Mouse (Mus musculus) layer of hippocampus, adult 2 months (tissue): ENCODE results near the gene 4931414P19Rik. TPM values are rescaled to one million over a fixed set of nuclear protein-coding genes. Genes with fewer than 3 reads are reported as not detected.

Source experiments
- DNase-seq, 2 experiments: peaks; one replicate each; pipeline ENCODE4 v3.0.0; 2022; ENCODE audit warnings: low spot score in 2 of 2
- H3K27ac ChIP-seq: fragments of 200-600 bp; 2 replicates; pipeline ENCODE4 v1.8.1; 2022
- H3K4me3 ChIP-seq: fragments of 200-600 bp; 2 replicates; pipeline ENCODE4 v1.8.1; 2022; ENCODE audit warnings: mild to moderate bottlenecking
- CTCF ChIP-seq: fragments of 200-600 bp; conservative IDR thresholded peaks from 2 replicates; pipeline ENCODE4 v1.8.1; 2022; ENCODE audit warnings: antibody characterized with exemption, mild to moderate bottlenecking, moderate library complexity
- total RNA-seq, 2 experiments: library from RNA; stranded (reverse); gene quantifications; 2 replicates each; pipeline ENCODE4 v1.2.3; 2021

The 4931414P19Rik gene
- total RNA-seq, 2 experiments from 2014 or later = 5.8 to 7.1 TPM

GRCm38 (mm10) chr14:54594055-54594454, 11.7 kb downstream of the 4931414P19Rik start:
- peak; percentile 57 for TF ChIP-seq CTCF
- peak overlapping the region; percentile 84; the same call in 1 of the 2 replicates for H3K27ac ChIP-seq
- H3K4me3 ChIP-seq = no peak overlapping the region
- no peak for DNase-seq

GRCm38 (mm10) chr14:54592319-54592934, 13.4 kb downstream of the 4931414P19Rik start:
- no peak for TF ChIP-seq CTCF
- peak overlapping the region; percentile 55 for H3K27ac ChIP-seq
- no peak overlapping the region for H3K4me3 ChIP-seq
- DNase-seq = no peak

- no peak for TF ChIP-seq CTCF
- Histone ChIP-seq H3K4me3 (no peak overlapping the region), H3K27ac (no peak overlapping the region)
- no peak for DNase-seq
Observed at GRCm38 (mm10) chr14:54591056-54591455, 14.7 kb downstream of the 4931414P19Rik start.

- DNase-seq = peak in 1 of 2 experiments; percentile 73
- peak; percentile 78 for TF ChIP-seq CTCF
- no peak overlapping the region for H3K27ac ChIP-seq
- no peak overlapping the region for H3K4me3 ChIP-seq
Observed at GRCm38 (mm10) chr14:54583681-54584338, 22.0 kb downstream of the 4931414P19Rik start.

GRCm38 (mm10) chr14:54582536-54582935, 23.3 kb downstream of the 4931414P19Rik start:
- no peak for DNase-seq
- Histone ChIP-seq H3K4me3 (no peak overlapping the region), H3K27ac (no peak overlapping the region)
- no peak for TF ChIP-seq CTCF

GRCm38 (mm10) chr14:54579638-54580037, 26.2 kb downstream of the 4931414P19Rik start:
- Histone ChIP-seq H3K4me3 (no peak overlapping the region), H3K27ac (no peak overlapping the region)
- no peak for DNase-seq
- TF ChIP-seq CTCF = no peak

GRCm38 (mm10) chr14:54578063-54578462, 27.7 kb downstream of the 4931414P19Rik start:
- peak; percentile 80 for TF ChIP-seq CTCF
- peak overlapping the region; percentile 58; the same call in 1 of the 2 replicates for H3K27ac ChIP-seq
- no peak for DNase-seq
- H3K4me3 ChIP-seq = peak overlapping the region; percentile 66

GRCm38 (mm10) chr14:54577089-54577982, 28.5 kb downstream of the 4931414P19Rik start, which contains the start of gene Ajuba:
TSS of gene Ajuba (minus strand) at chr14:54577558.
- TF ChIP-seq CTCF = no peak
- H3K27ac ChIP-seq = peak within 1 kb of the TSS; percentile 58; the same call in 1 of the 2 replicates
- H3K4me3 ChIP-seq = peak within 1 kb of the TSS; percentile 66
- DNase-seq = peak; percentile 59 to 60

- no peak overlapping the region for H3K27ac ChIP-seq
- peak overlapping the region; percentile 66 for H3K4me3 ChIP-seq
- no peak for DNase-seq
- TF ChIP-seq CTCF = no peak
Observed at GRCm38 (mm10) chr14:54576241-54577088, 29.3 kb downstream of the 4931414P19Rik start.

GRCm38 (mm10) chr14:54575631-54576030, 30.2 kb downstream of the 4931414P19Rik start:
- peak overlapping the region; percentile 66 for H3K4me3 ChIP-seq
- DNase-seq = no peak
- no peak overlapping the region for H3K27ac ChIP-seq
- TF ChIP-seq CTCF = no peak

GRCm38 (mm10) chr14:54575031-54575430, 30.8 kb downstream of the 4931414P19Rik start:
- H3K27ac ChIP-seq = no peak overlapping the region
- no peak for DNase-seq
- TF ChIP-seq CTCF = no peak
- H3K4me3 ChIP-seq = no peak overlapping the region; the same call in 1 of the 2 replicates

- no peak overlapping the region for H3K4me3 ChIP-seq
- no peak overlapping the region for H3K27ac ChIP-seq
- DNase-seq = no peak
- TF ChIP-seq CTCF = no peak
Observed at GRCm38 (mm10) chr14:54574253-54574652, 31.5 kb downstream of the 4931414P19Rik start.
